Mouse (Mus musculus) cerebellum, postnatal 25 days (tissue): ENCODE results near the gene Gm44790.

Experiments
- DNase-seq, 2 experiments: peaks; one replicate each; pipeline ENCODE4 v3.0.0; 2021; ENCODE audit warnings: mixed read lengths in 2 of 2

The Gm44790 gene

DNA sequence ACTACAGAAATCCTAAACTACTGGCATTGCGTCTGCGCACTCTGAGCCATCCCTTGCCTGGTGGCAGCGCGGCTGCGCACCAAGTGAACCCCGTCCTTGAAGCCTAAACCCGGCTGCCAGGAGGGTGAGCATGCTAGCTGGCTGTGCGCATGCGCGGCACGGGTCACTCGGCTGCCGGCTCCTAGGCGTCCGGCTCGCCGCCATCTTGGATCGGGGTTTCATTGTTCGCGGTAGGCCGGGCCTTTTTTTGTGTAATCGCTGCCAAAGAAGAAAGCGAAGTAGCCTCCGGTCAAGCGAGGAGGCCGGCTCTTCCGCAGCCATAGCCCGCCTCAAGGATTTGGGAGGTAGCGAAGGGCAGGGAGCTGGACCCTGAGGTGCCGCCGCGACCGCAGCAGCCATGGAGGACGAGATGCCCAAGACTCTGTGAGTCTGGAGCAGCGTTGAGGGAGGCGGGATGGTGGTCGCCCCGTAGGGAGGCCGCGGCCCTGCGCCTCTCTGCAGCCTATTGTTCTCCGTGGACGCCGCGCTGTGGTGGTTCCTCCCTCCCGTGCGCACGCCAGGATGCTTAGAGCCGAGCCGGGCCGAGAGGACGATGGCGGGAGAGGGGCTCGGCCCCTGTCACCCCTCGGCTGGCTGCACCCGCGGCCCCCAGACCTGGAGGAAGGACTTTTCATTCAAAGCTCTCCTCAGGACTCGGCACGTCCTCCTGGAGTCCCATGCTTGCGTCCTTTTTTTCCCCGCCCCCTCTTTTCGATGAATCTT, 22.2 kb upstream of the Gm44790 start, which contains the start of gene Tia1:
Gene Tia1, plus strand, starts transcription at position 120 of the 762 bp plus-strand sequence.
- peak; percentile 98 to 99 for DNase-seq

GRCm38 (mm10) chr6:86404996-86405395, 21.5 kb upstream of the Gm44790 start:
- no peak for DNase-seq

DNA sequence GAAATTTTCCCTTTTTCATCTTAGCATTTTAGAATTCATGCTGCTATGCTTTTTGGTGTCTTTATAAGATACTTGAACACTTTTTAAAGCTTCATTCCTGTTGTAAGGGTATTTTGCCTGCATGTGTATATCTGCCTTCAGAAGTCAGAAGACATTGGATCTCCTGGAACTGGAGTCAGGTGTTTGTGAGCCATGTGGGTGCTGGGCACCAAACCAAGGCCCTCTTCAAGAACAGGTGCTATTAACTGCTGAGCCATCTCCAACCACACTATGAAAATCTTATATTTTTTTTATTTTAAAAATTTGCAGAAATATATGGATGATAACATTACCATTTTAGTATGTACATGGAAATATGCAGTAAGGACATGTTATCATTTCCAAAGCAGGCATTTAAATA, 20.2 kb upstream of the Gm44790 start:
- DNase-seq = no peak

DNA sequence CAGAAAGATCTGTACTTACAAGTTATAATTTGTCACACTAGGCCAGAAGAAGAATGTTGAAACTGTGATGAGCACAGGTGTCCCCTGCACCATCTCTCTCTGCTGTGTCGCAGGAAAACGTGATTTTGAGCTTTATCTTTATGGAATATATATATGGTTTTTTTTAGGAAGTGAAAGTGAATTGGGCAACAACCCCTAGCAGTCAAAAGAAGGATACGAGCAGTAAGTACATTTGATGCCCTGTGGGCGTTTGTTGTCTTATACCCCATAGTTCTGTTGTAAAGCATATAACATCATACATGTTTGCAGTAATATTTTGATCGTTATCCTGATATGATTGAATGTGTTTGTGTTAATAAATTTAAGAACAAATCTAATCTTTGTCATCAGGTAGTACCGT, 7.7 kb upstream of the Gm44790 start:
- no peak for DNase-seq

DNA sequence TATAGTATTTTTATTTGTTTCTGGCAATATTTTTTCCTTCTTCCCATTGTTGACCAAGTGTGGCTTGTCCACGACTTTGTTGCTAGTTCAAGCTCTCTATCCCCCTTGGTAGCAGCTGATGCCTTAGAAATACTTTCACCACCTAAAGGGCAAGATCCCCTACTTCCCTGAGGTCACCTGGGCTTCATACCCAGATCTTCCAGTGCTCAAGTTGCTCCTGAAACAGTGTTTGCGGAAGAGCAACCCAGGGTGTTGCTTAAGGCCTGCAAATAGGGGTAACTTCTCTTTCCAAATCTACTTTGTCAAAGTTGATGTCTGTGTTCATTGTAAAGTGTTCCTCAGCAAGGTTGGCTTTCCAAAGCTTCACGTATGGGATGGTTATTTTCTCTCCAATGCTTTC, 7.2 kb upstream of the Gm44790 start:
- no peak for DNase-seq

- DNase-seq = no peak
Measured at GRCm38 (mm10) chr6:86420491-86420890, 6.0 kb upstream of the Gm44790 start.

GRCm38 (mm10) chr6:86431531-86431930, 5.1 kb downstream of the Gm44790 start:
- DNase-seq = no peak

- DNase-seq = no peak
Measured at GRCm38 (mm10) chr6:86433696-86434095, 7.2 kb downstream of the Gm44790 start.

DNA sequence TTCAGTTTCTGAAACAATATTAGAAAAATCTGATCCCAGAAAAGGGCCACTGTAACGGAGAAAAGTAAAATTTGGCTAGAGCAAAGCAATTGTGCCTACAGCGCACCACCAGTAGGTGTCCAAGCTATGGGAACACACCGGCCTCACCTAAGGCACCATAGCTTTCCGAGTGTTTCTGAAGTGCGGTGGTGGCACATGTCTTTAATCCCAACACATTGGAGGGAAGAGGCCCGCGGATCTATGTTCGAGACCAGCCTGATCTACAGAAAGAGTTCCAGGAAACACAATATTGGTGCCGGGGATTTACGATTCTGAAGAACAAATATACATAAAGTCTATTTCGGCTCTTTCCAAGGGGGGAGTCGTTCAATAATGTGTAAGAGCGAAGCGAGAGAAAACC, 11.3 kb downstream of the Gm44790 start:
- peak in 1 of 2 experiments; percentile 56 for DNase-seq

GRCm38 (mm10) chr6:86438272-86439118, 12.0 kb downstream of the Gm44790 start, which contains the start of gene C87436:
Gene C87436, plus strand, starts transcription at chr6:86438374.
- peak; percentile 97 to 99 for DNase-seq

GRCm38 (mm10) chr6:86439119-86439496, 12.7 kb downstream of the Gm44790 start:
- DNase-seq = no peak

DNA sequence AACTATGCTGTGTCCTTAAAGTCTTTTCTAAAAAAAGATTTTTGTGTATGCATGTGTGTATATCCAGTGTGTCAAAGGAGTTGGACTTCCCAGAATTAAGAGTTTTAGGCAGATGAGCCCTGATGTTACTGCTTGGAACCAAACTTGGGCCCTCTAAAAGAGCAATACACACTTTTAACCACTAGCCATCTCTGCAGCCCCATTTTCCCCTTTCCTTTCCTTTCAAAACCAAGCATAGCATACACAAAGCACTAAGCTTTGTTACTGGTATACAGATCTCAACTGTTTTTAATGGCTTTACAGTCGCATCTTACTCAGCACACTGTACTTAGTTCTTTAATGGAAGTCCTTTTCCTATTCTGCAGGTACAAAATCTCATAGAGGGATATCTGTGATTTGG, 13.1 kb downstream of the Gm44790 start:
- no peak for DNase-seq

GRCm38 (mm10) chr6:86441571-86441970, 15.1 kb downstream of the Gm44790 start:
- DNase-seq = no peak

DNA sequence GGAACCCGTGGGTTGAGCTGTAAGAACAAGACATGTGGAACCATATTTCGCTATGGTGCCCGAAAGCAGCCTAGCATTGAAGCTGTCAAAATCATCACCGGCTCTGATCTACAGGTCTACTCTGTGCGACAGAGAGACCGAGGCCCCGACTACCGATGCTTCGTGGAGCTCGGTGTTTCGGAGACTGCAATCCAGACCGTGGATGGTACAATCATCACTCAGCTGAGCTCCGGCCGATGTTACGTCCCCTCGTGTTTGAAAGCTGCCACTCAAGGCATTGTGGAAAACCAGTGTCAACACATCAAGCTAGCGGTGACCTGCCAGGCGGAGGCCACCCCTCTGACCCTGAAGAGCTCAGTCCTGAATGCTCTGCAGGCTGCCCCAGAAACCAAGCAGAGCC, 19.1 kb downstream of the Gm44790 start:
- no peak for DNase-seq

DNA sequence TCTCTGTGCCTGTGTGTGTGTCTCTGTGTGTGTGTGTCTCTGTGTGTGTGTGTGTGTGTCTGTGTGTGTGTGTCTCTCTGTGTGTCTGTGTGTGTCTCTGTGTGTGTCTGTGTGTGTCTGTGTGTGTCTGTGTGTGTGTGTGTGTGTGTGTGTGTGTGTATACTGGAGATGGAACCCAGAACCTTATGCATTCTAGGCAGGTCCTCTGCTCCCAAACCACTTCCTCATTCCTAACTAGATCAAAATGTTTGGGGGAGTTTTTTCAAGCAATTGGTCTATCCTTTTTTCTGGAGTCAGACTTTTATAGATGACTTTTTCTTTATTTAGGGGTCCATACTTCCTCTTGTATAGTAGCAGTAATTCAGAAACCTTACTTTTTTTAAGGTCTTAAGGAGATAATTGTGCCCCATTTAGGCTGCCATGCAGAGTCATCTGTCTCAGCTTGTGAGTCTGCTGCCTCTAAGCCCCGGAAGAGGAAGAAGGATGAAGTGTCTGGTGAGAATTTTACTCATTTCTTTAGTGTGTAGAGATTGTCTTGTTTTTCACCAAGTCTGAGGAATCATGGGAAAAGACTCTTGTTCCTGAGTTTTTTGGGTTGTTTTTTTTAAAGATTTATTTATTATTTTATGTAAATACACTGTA, 20.6 kb downstream of the Gm44790 start:
- DNase-seq = no peak

DNA sequence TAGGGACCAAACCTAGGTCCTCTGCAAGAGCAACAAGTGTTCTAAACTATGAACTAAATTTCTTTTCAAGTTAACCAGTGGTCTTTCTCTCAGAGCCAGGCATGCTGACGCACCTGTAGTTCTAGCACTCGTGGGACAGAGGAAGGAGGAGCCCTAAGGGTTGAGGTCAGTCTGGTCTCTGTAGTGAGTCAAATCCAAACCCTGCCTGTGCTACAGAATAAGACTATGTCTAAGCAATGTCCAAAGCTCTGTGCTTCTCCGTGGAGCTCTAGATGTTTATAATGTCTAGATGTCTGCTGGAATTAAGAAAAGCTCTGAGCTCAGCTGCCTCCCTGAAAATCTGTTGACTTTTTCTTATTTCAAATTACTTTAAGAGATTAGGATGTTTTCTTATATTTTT, 30.3 kb downstream of the Gm44790 start:
- no peak for DNase-seq

GRCm38 (mm10) chr6:86463079-86463478, 36.6 kb downstream of the Gm44790 start:
- DNase-seq = no peak

- peak in 1 of 2 experiments; percentile 28 for DNase-seq
Measured at GRCm38 (mm10) chr6:86471317-86471716, 44.9 kb downstream of the Gm44790 start.

GRCm38 (mm10) chr6:86471760-86472099, 45.3 kb downstream of the Gm44790 start:
- DNase-seq = no peak

DNA sequence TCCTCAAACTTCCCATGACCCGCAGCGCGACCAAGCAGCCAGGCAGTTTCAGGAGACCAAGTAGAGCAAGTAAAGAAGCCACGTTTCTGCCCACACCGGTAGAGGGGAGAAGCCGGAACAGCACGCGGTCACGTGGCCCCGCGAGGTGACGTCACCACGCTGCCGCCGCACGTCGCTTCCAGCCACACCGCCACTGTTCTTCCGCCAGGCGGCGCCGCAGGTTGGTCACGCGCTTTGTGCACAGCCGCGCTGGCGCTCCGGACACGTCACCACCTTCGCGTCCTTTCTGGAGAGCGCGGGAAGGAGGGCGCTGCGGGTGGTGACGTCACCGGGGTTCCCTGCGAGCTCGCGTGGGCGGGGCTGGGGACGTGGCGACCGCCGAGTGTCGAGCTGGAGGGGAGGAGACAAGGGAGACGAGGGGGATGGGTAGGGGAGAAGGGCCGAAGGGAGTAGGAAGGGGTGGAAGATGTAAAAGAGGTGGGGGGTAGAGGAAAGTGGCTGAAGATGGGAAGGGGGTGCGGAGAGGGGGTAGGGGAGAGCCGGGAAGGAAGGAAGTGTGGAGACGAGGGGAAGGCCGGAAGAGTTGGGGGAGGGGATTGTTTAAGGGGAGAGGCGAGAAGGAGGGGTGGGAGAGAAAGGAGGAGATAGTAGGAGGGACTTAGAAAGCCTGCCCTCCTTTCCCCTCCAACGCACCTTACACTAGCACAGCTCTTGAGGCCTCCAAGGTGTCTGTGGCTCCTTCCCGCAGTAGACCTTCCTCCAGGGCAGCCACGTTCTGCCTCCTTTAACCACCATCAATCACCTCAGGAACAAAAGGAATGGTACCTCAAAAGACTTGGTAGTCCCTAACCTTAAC, 45.9 kb downstream of the Gm44790 start:
- DNase-seq = peak; percentile 100

- peak; percentile 45 to 47 for DNase-seq
Measured at GRCm38 (mm10) chr6:86473077-86473476, 46.6 kb downstream of the Gm44790 start.

DNA sequence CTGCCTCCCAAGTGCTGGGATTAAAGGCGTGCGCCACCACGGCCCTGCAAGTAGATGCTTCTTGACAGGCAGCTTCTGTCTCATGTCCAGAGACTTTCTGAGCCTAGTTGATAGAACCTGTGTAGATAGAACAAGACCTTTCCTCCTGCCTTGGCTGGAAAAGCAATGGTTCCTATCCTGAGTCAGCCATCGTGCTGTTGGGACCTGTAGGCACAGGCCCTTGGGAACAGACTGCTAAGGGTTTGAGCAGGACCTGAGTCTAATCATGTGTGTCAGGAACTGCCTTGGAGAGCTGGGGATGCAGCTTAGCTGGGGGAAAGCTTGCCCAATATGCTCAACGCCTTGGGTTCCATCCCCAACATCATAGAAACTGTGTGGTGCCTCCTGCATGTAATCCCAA, 47.6 kb downstream of the Gm44790 start:
- DNase-seq = no peak
